Mouse (Mus musculus): ENCODE results near the gene Ceacam9. TPM values are rescaled to one million over a fixed set of nuclear protein-coding genes. Genes with fewer than 3 reads are reported as not detected.
A peak's percentile ranks its signal among the peaks of the same experiment; 100 is the strongest.

Ceacam9 gene
- polyA plus RNA-seq, 1 experiment, result not detected

DNA sequence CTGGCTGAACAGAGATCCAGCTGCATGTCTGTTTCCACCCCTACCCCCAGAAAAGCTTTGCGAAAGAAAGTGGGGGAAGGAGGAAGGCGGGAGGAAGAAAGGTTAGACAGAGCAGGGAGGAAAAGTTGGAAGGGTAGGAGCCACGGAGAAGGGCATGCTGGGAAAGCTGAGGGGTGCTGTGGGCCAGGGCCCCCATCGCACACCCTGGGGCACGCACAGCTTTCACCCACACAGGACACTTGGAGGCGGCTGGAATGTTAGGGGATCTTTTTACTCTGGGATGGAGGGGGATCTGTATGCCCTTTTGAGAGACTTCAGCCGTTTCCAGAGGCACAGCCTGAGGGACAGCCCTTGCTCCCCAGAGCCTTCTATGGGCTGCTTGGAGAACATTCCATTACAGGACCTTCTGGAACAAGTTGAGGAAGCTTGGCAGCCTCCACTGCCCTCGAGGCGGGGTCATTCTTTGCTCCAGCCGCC lies 39.3 kb downstream of the Ceacam9 start:
- TF ChIP-seq POLR2A (IDR thresholded peaks at IDR 0.05; ENCODE audit: borderline replicate concordance, extremely low read depth, low read depth, low read length) (0 out of 2 replicates have a peak, but pooled peaks have one; percentile 13), CTCF (IDR thresholded peaks at IDR 0.05; ENCODE audit: insufficient read depth, low read length) (no peak)
- Histone ChIP-seq H3K4me3 (replicated peaks; ENCODE audit: extremely low read depth, low read depth, low read length) (no peak overlapping the region), H3K4me1 (ENCODE audit: control insufficient read depth, insufficient read depth, low read length) (peaks cover 10% of the 10 kb centered on the region)
- 31% methylated on average over 10 of the region's 10 CpGs for WGBS
- DNase-seq, result peak; percentile 32

DNA sequence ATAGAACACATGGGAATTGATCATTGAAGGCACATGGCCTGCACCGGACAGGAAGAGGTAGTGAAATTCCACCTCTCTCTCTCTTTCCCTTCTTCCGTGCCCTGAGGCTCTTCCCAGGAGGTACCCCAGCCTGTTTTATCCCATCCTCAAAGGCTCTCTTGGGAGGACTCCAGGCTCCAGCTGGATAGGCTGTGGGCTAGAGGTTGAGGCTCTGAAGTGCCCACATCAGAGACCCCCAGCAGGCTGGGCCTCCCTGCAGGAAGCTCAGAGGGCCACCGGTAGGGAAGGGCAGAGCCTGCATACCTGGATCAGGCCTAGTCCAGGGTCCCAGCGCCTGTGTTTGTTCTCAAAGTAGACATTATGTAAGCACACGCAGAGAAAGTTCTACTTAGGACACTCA lies 39.9 kb downstream of the Ceacam9 start:
- TF ChIP-seq CTCF (IDR thresholded peaks at IDR 0.05; ENCODE audit: insufficient read depth, low read length) (no peak), POLR2A (IDR thresholded peaks at IDR 0.05; ENCODE audit: borderline replicate concordance, extremely low read depth, low read depth, low read length) (no peak)
- no peak overlapping the region for H3K4me3 ChIP-seq (replicated peaks; ENCODE audit: extremely low read depth, low read depth, low read length)
- H3K4me1 ChIP-seq (ENCODE audit: control insufficient read depth, insufficient read depth, low read length), result peaks cover 10% of the 10 kb centered on the region
- DNase-seq, result no peak
- 41% methylated on average over 5 of the region's 5 CpGs for WGBS

GRCm38 (mm10) chr7:16763463-16764218 lies 41.9 kb downstream of the Ceacam9 start:
- no peak overlapping the region for H3K4me3 ChIP-seq (replicated peaks; ENCODE audit: extremely low read depth, low read depth, low read length)
- peaks cover 10% of the 10 kb centered on the region for H3K4me1 ChIP-seq (ENCODE audit: control insufficient read depth, insufficient read depth, low read length)
- DNase-seq, result no peak
- TF ChIP-seq POLR2A (IDR thresholded peaks at IDR 0.05; ENCODE audit: borderline replicate concordance, extremely low read depth, low read depth, low read length) (no peak), CTCF (IDR thresholded peaks at IDR 0.05; ENCODE audit: insufficient read depth, low read length) (no peak)
- WGBS, result 55% methylated on average over 7 of the region's 7 CpGs

DNA sequence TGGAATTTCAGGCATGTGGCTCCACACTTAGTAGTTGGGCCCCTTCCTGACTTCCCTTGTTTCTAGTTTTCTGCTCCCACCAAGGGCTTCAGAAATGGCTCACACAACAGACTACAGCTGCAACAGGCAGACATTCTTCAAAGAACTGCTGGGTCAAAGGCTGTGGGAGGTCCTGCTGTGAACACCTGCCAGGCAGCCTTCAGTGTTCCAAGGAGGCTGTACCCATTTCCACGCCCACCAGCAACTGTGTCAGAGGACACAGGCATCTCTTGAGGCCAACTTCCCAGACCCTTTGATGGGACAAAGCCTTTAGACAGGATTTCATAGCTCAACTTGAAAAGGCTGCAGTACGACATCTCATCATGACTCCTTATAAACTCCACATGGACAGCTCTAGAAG lies 44.7 kb downstream of the Ceacam9 start:
- Histone ChIP-seq H3K4me3 (replicated peaks; ENCODE audit: extremely low read depth, low read depth, low read length) (no peak overlapping the region), H3K4me1 (ENCODE audit: control insufficient read depth, insufficient read depth, low read length) (peaks cover 5% of the 10 kb centered on the region)
- 67% methylated on average over 2 of the region's 2 CpGs for WGBS
- DNase-seq, result no peak
- no peak for TF ChIP-seq CTCF (IDR thresholded peaks at IDR 0.05; ENCODE audit: insufficient read depth, low read length)
- TF ChIP-seq POLR2A (IDR thresholded peaks at IDR 0.05; ENCODE audit: borderline replicate concordance, extremely low read depth, low read depth, low read length), result no peak

Other genes starting within 250 kb of the Ceacam9 start
- gene Npas1, start 244.2 kb upstream of the Ceacam9 start, polyA plus RNA-seq (2012; rRNA removed), result not detected in 2 replicates
- gene Arhgap35, start 106.9 kb upstream of the Ceacam9 start, polyA plus RNA-seq (2012; rRNA removed), result 22.3 and 27.2 TPM in 2 replicates
- not detected in 2 replicates for gene Ceacam15, start 46.2 kb upstream of the Ceacam9 start, polyA plus RNA-seq (2012; rRNA removed)
- 206 and 228 TPM in 2 replicates for gene Ap2s1, start 16.5 kb downstream of the Ceacam9 start, polyA plus RNA-seq (2012; rRNA removed)
- gene Slc1a5, start 59.4 kb downstream of the Ceacam9 start, polyA plus RNA-seq (2012; rRNA removed), result 190 and 201 TPM in 2 replicates
- gene Strn4, start 94.0 kb downstream of the Ceacam9 start, polyA plus RNA-seq (2012; rRNA removed), result 164 and 180 TPM in 2 replicates
- 41.7 and 42.0 TPM in 2 replicates for gene Fkrp, start 94.8 kb downstream of the Ceacam9 start, polyA plus RNA-seq (2012; rRNA removed)
- gene Prkd2, start 121.0 kb downstream of the Ceacam9 start, polyA plus RNA-seq (2012; rRNA removed), result 97.2 and 121 TPM in 2 replicates
- 31.7 and 41.1 TPM in 2 replicates for gene Dact3, start 153.4 kb downstream of the Ceacam9 start, polyA plus RNA-seq (2012; rRNA removed)
- 12.5 and 27.7 TPM in 2 replicates for gene Gng8, start 169.9 kb downstream of the Ceacam9 start, polyA plus RNA-seq (2012; rRNA removed)
- 9.8 and 10.4 TPM in 2 replicates for gene Ptgir, start 184.6 kb downstream of the Ceacam9 start, polyA plus RNA-seq (2012; rRNA removed)
- 279 and 310 TPM in 2 replicates for gene Calm3, start 202.2 kb downstream of the Ceacam9 start, polyA plus RNA-seq (2012; rRNA removed)
- gene Pnmal2, start 222.8 kb downstream of the Ceacam9 start, polyA plus RNA-seq (2012; rRNA removed), result 2.0 and 3.2 TPM in 2 replicates
- not detected in 2 replicates for gene Pnmal1, start 237.8 kb downstream of the Ceacam9 start, polyA plus RNA-seq (2012; rRNA removed)

All from lung, adult 2 months (tissue).